Mouse (Mus musculus) liver, embryonic 14 days (tissue): ENCODE measurements around the gene Smn1. TPM values are rescaled to one million over a fixed set of nuclear protein-coding genes. Genes with fewer than 3 reads are reported as not detected.

Experiments
- polyA plus RNA-seq: library from polyadenylated mRNA; depleted of rRNA; stranded (reverse); fragments of >200 nt; gene quantifications from 2 replicates; pipeline ENCODE4 v1.2.3, GENCODE M21; 2012; rRNA removed

Smn1 gene
- 27.0 and 30.0 TPM in 2 replicates for polyA plus RNA-seq

GRCm38 (mm10) chr13:100124423-100125257 lies at the start of gene Smn1:
TSS of gene Smn1 (plus strand) at chr13:100124852.

GRCm38 (mm10) chr13:100103748-100104254 lies 20.9 kb upstream of the Smn1 start, which contains the start of gene Bdp1:
TSS of gene Bdp1 (minus strand) at chr13:100104070.

GRCm38 (mm10) chr13:100107652-100108472 lies 16.8 kb upstream of the Smn1 start, which contains the start of gene Serf1:
TSS of gene Serf1 (plus strand) at chr13:100108012.

Other genes with a start within 250 kb of the Smn1 start
- gene Cartpt, start 223.8 kb upstream of the Smn1 start, polyA plus RNA-seq, result not detected in 2 replicates
- gene Mccc2, start 109.2 kb upstream of the Smn1 start, polyA plus RNA-seq, result 7.6 and 8.0 TPM in 2 replicates
- gene Bdp1, start 20.8 kb upstream of the Smn1 start, polyA plus RNA-seq, result 6.2 and 7.2 TPM in 2 replicates
- 10.2 and 11.0 TPM in 2 replicates for gene Serf1, start 16.8 kb upstream of the Smn1 start, polyA plus RNA-seq
- gene Naip2, start 77.2 kb downstream of the Smn1 start, polyA plus RNA-seq, result 1.7 and 2.5 TPM in 2 replicates
- gene Naip5, start 121.5 kb downstream of the Smn1 start, polyA plus RNA-seq, result 0.78 and 1.0 TPM in 2 replicates
- gene Naip6, start 192.8 kb downstream of the Smn1 start, polyA plus RNA-seq, result 0.72 and 0.93 TPM in 2 replicates